Mouse (Mus musculus) ES-CJ7 (cell line): ENCODE measurements around the gene Slc39a11.

ENCODE experiments used
- DNase-seq: peaks from one replicate; pipeline ENCODE4 v3.0.0; 2011; ENCODE audit warnings: low read depth, low spot score

Slc39a11 gene

DNA sequence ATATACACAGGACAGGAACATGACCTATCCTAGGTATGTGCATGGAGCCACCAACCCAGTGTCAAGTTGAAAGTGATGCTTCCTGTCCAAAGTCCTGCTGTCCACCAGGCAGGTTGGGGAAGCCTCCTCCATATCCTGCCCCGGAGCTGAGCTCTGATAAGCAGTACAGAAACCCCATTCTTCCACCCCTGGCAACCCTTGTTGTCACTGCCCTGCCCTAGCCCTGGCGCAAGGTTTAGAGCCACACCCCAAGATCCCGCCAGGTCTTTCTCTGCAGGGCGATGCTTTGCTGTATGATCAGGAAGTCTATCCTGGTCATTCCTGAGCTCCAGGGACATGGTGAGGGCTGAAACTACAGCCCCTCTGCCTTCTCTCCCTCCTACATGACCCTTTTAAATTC, 396.7 kb downstream of the Slc39a11 start:
- no peak for DNase-seq

- no peak for DNase-seq
These were observed 398.7 kb downstream of the Slc39a11 start for GRCm38 (mm10) chr11:113251172-113251571.

DNA sequence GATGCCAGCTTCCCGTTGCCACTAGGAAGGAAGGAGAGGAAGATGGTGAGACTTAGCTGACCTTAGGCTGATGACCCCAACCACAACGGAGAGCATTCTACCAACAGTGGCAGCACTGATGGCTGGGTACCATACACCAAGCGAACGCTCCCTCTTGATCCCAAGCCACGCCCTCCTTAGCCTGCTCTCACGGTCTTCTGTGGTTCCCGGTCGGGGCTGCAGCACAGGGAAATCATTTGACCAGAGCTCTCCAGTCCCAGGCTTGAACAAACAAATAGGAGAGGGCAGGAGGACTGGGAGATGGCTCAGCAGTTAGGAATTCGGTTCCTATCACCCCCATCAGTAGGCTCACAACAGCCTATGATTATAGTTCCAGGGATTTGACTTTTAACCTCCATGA, 403.4 kb downstream of the Slc39a11 start:
- no peak for DNase-seq

GRCm38 (mm10) chr11:113245666-113246065, 404.2 kb downstream of the Slc39a11 start:
- no peak for DNase-seq

DNA sequence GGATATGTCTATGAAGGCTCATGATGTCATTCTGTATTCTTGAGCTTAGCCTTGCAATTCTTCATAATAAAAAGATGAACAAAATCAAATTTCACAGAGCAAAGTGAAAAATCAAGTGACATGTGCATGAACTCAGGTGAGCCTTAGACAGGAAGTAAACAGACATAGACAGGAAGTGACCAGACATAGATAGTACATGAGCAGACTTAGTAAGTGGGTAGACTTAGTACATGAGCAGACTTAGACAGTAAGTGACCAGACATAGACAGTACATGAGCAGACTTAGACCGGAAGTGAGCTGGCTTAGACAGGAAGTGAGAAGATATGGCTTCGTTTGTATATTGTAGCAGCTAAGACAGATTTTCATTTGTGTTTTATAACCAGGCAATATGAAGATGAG, 415.4 kb downstream of the Slc39a11 start:
- no peak for DNase-seq

DNA sequence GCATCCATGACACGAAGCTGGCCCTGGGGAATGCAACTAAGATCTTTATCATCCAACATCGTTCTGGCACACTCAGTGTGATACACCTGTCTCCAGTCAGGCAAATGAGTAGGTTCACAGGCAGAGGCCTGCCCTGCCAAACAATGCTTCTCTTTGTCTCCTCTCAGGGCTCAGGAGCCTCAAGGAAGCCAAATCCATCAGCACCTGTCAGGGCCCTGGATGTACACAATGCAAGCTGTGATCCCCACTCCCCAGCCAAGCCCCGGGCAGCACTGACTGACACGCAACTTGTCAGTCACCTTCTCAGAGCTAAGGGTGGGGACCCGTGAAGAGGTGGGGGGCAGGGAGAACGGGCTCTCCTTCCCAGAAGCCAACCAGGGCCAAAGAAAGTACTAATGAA, 417.8 kb downstream of the Slc39a11 start:
- DNase-seq: no peak

GRCm38 (mm10) chr11:113230410-113231132, 419.3 kb downstream of the Slc39a11 start:
- no peak for DNase-seq

GRCm38 (mm10) chr11:113225748-113226147, 424.1 kb downstream of the Slc39a11 start:
- no peak for DNase-seq

DNA sequence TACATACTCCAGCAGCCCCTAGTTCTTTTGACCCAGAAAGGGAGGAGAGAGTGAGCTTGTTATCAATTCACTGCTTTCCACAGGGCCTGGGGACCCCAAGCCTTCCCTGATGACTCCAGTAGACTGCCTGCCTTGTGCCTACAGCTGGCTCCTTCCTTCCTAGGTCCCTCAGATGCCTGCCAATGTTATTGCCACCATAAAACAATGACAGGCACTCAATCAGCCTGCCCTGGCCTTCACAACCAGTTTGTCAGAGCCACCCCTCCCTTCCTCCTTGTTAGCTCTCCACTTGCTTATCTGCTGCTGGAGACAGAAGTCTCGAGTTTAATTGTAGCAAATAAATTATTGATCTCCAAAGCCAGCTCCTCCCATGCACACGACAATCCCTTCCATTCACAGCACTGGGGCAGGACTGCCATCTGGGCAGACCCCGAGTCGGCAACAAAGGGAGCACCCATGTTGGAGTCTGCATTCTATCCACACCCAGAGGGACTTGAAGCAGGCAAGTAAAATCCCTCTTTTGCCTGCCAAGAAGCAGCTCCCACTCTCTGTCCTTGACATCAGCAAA, 426.0 kb downstream of the Slc39a11 start:
- no peak for DNase-seq

DNA sequence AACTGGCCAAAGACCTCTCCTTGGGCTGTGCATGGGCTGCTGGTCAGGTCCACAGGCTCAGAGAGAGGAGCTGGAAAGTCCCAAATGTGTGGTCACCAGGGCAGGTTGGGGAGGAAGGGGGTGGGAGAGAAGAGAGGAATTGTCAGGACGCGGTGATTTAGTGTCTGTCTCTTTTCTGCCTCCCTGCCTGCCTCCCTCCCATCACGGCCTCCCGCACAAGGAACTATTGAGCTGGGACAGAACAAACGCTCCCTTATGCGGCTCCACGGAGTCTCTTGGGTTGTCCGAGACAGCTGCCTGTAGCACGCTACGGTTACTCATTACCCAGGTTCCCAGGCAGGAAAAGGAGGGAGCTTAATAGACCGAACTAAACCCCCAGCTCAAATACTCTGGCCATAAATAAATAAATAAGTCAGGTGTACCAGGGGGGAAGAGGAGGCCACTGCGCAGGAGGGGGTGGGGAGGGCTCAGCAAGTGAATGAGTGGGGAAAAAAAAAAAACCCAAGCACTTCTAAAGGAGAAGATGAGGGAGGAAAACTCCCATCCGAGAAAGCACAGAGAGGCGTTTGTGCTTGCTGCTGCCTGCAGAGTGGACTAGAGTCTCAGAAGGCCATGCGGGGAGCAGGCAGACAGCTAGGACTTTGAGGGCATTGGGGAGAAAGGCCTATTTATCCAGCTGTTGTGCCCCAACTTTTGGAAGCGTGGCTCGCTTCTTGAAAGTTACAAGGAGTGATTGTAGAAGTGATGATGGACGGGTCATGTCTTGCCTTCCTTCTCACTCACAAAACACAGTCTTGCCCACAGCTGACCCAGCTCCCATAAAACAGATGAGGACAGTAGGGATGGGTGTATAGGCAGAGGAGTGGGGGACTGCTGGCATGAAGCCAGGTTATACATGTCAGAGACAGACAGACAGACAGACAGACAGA, 428.3 kb downstream of the Slc39a11 start:
- no peak for DNase-seq

DNA sequence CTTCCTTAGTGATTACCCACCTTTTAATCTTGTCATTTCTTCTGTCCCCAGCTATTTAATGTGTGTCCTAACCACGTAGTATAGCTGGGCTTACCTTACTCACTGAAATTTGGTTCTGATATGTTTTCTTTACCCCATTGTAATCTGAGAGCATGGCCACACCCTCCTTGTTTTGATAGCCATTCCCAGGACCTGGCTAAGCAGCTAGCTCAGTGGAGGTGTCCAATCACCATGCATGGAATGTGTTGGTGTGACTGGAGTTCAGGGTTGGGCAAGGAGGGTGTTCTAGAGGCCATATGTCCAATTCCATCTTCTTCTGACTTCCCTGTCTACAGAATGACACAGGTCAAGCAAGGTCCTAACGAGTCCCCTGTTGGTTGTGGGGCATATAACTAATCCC, 429.2 kb downstream of the Slc39a11 start:
- no peak for DNase-seq

GRCm38 (mm10) chr11:113214741-113215140, 435.1 kb downstream of the Slc39a11 start:
- DNase-seq: no peak

- no peak for DNase-seq
These were observed 437.4 kb downstream of the Slc39a11 start for GRCm38 (mm10) chr11:113212390-113213025.

GRCm38 (mm10) chr11:113209220-113209878, 440.5 kb downstream of the Slc39a11 start:
- no peak for DNase-seq

GRCm38 (mm10) chr11:113208521-113209072, 441.3 kb downstream of the Slc39a11 start:
- DNase-seq: peak; percentile 67

DNA sequence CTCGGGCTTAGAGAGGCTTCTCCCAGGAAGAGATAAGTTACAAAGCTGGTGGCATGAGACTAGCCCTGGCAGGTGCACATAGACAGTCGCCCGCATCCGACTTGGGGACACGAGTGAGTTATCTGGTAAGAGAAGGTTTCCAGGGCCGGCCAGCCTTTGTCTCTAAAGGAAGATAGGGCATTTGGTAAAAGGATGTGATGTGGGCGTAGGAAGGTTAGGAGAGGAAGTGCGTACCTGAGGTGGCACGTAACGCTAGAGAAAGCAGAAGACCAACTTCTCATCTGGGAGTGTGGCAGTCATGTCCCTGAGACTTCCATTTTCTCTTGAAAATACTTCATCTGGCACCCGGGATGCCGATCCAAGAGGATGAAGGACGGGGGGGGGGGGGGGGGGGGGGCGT, 441.9 kb downstream of the Slc39a11 start:
- no peak for DNase-seq

- no peak for DNase-seq
These were observed 443.8 kb downstream of the Slc39a11 start for GRCm38 (mm10) chr11:113206099-113206498.

GRCm38 (mm10) chr11:113203008-113203407, 446.9 kb downstream of the Slc39a11 start:
- DNase-seq: no peak

GRCm38 (mm10) chr11:113201470-113201997, 448.3 kb downstream of the Slc39a11 start:
- peak; percentile 82 for DNase-seq

GRCm38 (mm10) chr11:113200901-113201300, 449.0 kb downstream of the Slc39a11 start:
- DNase-seq: no peak

DNA sequence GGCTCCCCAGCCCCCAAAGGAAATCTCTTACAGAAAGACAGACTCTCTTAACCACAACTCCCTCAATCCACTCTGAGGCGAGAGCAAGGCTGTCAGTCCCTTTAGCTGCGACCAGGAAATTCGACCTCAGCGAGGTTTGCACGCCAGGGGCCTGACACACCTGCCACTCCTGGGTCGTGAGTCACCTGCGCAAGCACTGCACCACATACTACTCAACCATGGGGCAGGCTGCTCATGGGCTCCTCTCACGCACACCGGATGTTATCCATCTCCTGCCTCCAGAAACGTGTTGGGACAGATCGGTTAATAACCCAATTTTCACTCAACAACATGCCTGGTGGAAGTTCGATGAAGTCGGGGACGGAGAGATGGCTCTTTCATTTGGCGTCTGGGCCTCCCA, 451.3 kb downstream of the Slc39a11 start:
- no peak for DNase-seq
